Mouse (Mus musculus): ENCODE measurements at regions not wholly inside any gene's neighbourhood (a gene's known extent, or its start where the extent isn't known, plus 50 kb on each side); places are given as distances from the start of the nearest gene placed in this dataset.
"Not testable (repeated sequence)": the region's sequence is repeated elsewhere in the genome, so short reads cannot be mapped to it uniquely, and the experiment has no call there.

- no peaks in the 10 kb centered on the region for H3K4me1 ChIP-seq (ENCODE audit: control insufficient read depth, insufficient read depth, low read length)
- TF ChIP-seq CTCF (IDR thresholded peaks at IDR 0.05; ENCODE audit: extremely low read depth, insufficient read depth, low read length): no peak
- TF ChIP-seq POLR2A (IDR thresholded peaks at IDR 0.05; ENCODE audit: extremely low read depth, insufficient read depth, low read length): no peak
- H3K27ac ChIP-seq (ENCODE audit: insufficient read depth, low read length): no peak overlapping the region
- H3K4me3 ChIP-seq (ENCODE audit: insufficient read depth, low read length): no peak overlapping the region
Measured at GRCm38 (mm10) chrX:50599780-50600179, 171.5 kb upstream of the Olfr1324 start.

DNA sequence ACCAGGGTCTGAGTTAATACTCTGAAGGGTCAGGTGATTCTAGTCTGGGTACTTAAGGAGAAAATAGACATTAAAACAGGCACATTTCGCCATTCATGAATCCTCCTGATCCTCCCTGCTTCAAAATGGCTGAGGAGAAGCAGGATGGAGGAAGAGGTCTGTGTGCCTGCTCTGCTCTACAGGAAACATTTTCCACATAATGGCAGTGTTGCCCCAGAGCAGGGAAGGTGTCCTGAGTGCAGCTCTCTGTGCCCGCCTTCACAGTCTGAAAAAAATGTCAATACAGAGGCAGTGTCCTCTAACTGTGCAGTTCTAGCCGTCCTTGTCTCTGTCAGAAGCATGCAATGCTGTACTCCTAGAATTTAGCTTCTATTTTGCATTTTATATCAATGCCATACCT, 169.3 kb upstream of the Olfr1324 start:
- not testable (repeated sequence) for H3K4me1 ChIP-seq (ENCODE audit: control insufficient read depth, insufficient read depth, low read length); H3K27ac ChIP-seq (ENCODE audit: insufficient read depth, low read length); H3K4me3 ChIP-seq (ENCODE audit: insufficient read depth, low read length)

DNA sequence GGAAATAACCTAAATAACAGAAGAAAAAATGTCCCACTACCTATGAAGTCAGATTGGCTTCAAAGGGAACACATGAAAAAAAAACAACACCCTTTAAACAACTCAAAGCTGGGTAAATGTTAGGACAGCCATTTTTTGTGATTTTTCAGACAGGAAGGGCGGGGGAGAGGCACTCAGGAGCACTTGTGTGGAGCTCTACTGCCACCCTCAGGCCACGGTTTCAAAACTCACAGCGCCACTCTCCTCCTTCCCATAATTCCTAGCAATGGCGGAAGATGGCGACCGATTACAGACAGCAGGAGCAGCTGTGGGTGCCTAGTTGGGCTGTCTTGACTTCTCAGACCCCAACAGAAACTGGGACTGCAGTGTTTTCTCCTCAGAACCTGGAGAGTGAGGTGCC, 168.8 kb upstream of the Olfr1324 start:
- H3K4me3 ChIP-seq (ENCODE audit: insufficient read depth, low read length): no peak overlapping the region
- no peaks in the 10 kb centered on the region for H3K4me1 ChIP-seq (ENCODE audit: control insufficient read depth, insufficient read depth, low read length)
- TF ChIP-seq POLR2A (IDR thresholded peaks at IDR 0.05; ENCODE audit: extremely low read depth, insufficient read depth, low read length): no peak
- TF ChIP-seq CTCF (IDR thresholded peaks at IDR 0.05; ENCODE audit: extremely low read depth, insufficient read depth, low read length): no peak
- no peak overlapping the region for H3K27ac ChIP-seq (ENCODE audit: insufficient read depth, low read length)

DNA sequence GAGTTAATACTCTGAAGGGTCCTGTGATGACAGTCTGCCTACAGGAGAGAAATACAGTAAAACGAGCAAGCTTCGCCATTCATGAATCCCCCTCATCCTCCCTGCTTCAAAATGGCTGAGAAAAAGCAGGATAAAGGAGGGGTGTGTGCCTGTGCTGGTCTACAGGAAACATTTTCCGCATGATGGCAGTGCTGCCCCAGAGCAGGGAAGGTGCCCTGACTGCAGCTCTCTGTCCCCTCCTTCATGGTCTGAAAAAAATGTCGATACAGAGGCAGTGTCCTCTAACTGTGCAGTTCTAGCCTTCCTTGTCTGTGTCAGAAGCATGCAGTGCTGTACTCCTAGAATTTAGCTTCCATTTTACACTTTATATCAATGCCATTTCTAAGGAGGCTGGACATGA, 166.7 kb upstream of the Olfr1324 start:
- H3K27ac ChIP-seq (ENCODE audit: insufficient read depth, low read length); H3K4me1 ChIP-seq (ENCODE audit: control insufficient read depth, insufficient read depth, low read length); H3K4me3 ChIP-seq (ENCODE audit: insufficient read depth, low read length): not testable (repeated sequence)

- TF ChIP-seq POLR2A (IDR thresholded peaks at IDR 0.05; ENCODE audit: extremely low read depth, insufficient read depth, low read length) (no peak), CTCF (IDR thresholded peaks at IDR 0.05; ENCODE audit: extremely low read depth, insufficient read depth, low read length) (no peak)
- Histone ChIP-seq H3K4me1 (ENCODE audit: control insufficient read depth, insufficient read depth, low read length) (no peaks in the 10 kb centered on the region), H3K27ac (ENCODE audit: insufficient read depth, low read length) (no peak overlapping the region), H3K4me3 (ENCODE audit: insufficient read depth, low read length) (no peak overlapping the region)
Measured at GRCm38 (mm10) chrX:50591477-50591876, 163.2 kb upstream of the Olfr1324 start.

DNA sequence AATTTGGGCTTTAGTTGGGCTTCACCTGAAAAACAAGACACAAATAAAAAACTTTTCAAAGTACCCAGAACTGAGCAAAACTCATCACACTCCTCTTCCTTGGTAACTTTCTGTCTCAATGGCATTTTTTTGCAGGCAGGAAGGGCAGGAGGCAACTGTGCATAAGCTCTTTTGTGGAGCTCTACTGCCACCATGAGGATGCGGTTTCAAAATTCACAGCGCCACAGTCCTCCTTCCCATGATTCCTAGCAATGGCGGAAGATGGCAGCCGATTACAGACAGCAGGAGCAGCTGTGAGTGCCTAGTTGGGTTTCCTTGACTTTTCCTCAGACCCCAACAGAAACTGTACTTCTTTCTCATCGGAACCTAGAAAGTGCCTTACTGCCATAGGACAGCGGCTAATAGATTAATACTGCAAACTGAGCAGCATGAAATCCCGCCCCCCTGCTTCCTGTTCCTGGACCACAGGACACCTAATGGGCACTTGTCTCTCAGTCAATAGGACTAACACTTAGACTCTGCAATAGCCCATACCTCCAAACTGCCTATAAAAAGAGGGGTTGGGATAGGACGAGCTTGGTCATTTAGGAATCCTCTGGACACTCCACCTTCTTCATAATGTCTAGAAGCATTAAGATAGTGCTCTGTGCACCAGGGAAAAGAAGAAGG, 162.5 kb upstream of the Olfr1324 start:
- Histone ChIP-seq H3K4me3 (ENCODE audit: insufficient read depth, low read length) (no peak overlapping the region), H3K4me1 (ENCODE audit: control insufficient read depth, insufficient read depth, low read length) (no peaks in the 10 kb centered on the region), H3K27ac (ENCODE audit: insufficient read depth, low read length) (no peak overlapping the region)
- TF ChIP-seq CTCF (IDR thresholded peaks at IDR 0.05; ENCODE audit: extremely low read depth, insufficient read depth, low read length): no peak
- TF ChIP-seq POLR2A (IDR thresholded peaks at IDR 0.05; ENCODE audit: extremely low read depth, insufficient read depth, low read length): no peak

- Histone ChIP-seq H3K27ac (ENCODE audit: insufficient read depth, low read length) (no peak overlapping the region), H3K4me1 (ENCODE audit: control insufficient read depth, insufficient read depth, low read length) (no peaks in the 10 kb centered on the region), H3K4me3 (ENCODE audit: insufficient read depth, low read length) (no peak overlapping the region)
- TF ChIP-seq POLR2A (IDR thresholded peaks at IDR 0.05; ENCODE audit: extremely low read depth, insufficient read depth, low read length) (no peak), CTCF (IDR thresholded peaks at IDR 0.05; ENCODE audit: extremely low read depth, insufficient read depth, low read length) (no peak)
Measured at GRCm38 (mm10) chrX:50588892-50589291, 160.6 kb upstream of the Olfr1324 start.

- Histone ChIP-seq H3K4me3 (ENCODE audit: insufficient read depth, low read length) (no peak overlapping the region), H3K27ac (ENCODE audit: insufficient read depth, low read length) (no peak overlapping the region), H3K4me1 (ENCODE audit: control insufficient read depth, insufficient read depth, low read length) (no peaks in the 10 kb centered on the region)
- no peak for TF ChIP-seq POLR2A (IDR thresholded peaks at IDR 0.05; ENCODE audit: extremely low read depth, insufficient read depth, low read length)
- no peak for TF ChIP-seq CTCF (IDR thresholded peaks at IDR 0.05; ENCODE audit: extremely low read depth, insufficient read depth, low read length)
Measured at GRCm38 (mm10) chrX:50583741-50584580, 155.7 kb upstream of the Olfr1324 start.

DNA sequence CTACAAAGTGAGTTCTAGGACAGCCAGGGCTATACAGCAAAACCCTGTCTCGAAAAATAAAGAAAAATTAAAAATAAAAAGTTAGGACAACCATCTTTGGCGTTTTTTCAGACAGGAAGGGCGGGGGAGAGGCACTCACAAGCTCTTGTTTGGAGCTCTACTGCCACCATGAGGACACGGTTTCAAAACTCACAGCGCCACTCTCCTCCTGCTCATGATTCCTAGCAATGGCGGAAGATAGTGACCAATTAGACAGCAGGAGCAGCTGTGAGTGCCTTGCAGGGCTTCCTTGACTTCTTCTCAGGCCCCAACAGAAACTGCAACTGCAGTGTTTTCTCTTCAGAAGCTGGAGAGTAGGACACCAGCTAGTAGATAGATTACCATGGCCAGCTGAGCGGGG, 151.9 kb upstream of the Olfr1324 start:
- no peaks in the 10 kb centered on the region for H3K4me1 ChIP-seq (ENCODE audit: control insufficient read depth, insufficient read depth, low read length)
- no peak overlapping the region for H3K27ac ChIP-seq (ENCODE audit: insufficient read depth, low read length)
- TF ChIP-seq POLR2A (IDR thresholded peaks at IDR 0.05; ENCODE audit: extremely low read depth, insufficient read depth, low read length) (no peak), CTCF (IDR thresholded peaks at IDR 0.05; ENCODE audit: extremely low read depth, insufficient read depth, low read length) (no peak)
- no peak overlapping the region for H3K4me3 ChIP-seq (ENCODE audit: insufficient read depth, low read length)

GRCm38 (mm10) chrX:50576824-50577223, 148.5 kb upstream of the Olfr1324 start:
- no peaks in the 10 kb centered on the region for H3K4me1 ChIP-seq (ENCODE audit: control insufficient read depth, insufficient read depth, low read length)
- TF ChIP-seq POLR2A (IDR thresholded peaks at IDR 0.05; ENCODE audit: extremely low read depth, insufficient read depth, low read length) (no peak), CTCF (IDR thresholded peaks at IDR 0.05; ENCODE audit: extremely low read depth, insufficient read depth, low read length) (no peak)
- H3K4me3 ChIP-seq (ENCODE audit: insufficient read depth, low read length): no peak overlapping the region
- H3K27ac ChIP-seq (ENCODE audit: insufficient read depth, low read length): no peak overlapping the region

GRCm38 (mm10) chrX:50572191-50573095, 144.1 kb upstream of the Olfr1324 start:
- not testable (repeated sequence) for H3K4me3 ChIP-seq (ENCODE audit: insufficient read depth, low read length); H3K27ac ChIP-seq (ENCODE audit: insufficient read depth, low read length); H3K4me1 ChIP-seq (ENCODE audit: control insufficient read depth, insufficient read depth, low read length)
